Mouse (Mus musculus) olfactory bulb, adult 2 months (tissue): Measurements from ENCODE around the gene Dpp6.

Source experiments
- CTCF ChIP-seq: fragments of 200-500 bp; IDR thresholded peaks from 2 replicates; pipeline ENCODE4 v1.5.1; 2012; ENCODE audit warnings: low read depth, mild to moderate bottlenecking, low read length, moderate library complexity; ENCODE audit not compliant: insufficient read depth
- POLR2A ChIP-seq: fragments of 200-500 bp; IDR thresholded peaks from 2 replicates; pipeline ENCODE4 v1.6.1; 2012; ENCODE audit warnings: mild to moderate bottlenecking, low read depth, low read length, moderate library complexity; ENCODE audit not compliant: insufficient read depth

- TF ChIP-seq CTCF (no peak), POLR2A (no peak)
Observed at GRCm38 (mm10) chr5:27423766-27424165, 606.8 kb downstream of the Dpp6 start.
